Mouse (Mus musculus): ENCODE data around the gene Tmem43. TPM values are rescaled to one million over a fixed set of nuclear protein-coding genes. Genes with fewer than 3 reads are reported as not detected.
A peak's percentile ranks its signal among the peaks of the same experiment; 100 is the strongest.

The Tmem43 gene
- polyA plus RNA-seq, 1 experiment from 2014 or later, result 22.0 TPM

GRCm38 (mm10) chr6:91449472-91450225 lies 23.9 kb upstream of the Tmem43 start:
- ATAC-seq, result no peak
- no peak for TF ChIP-seq CTCF (IDR thresholded peaks at IDR 0.05; ENCODE audit: low read depth)
- H3K4me1 ChIP-seq (replicated peaks; ENCODE audit: control insufficient read depth, insufficient read depth, low read length), result no peaks in the 10 kb centered on the region
- H3K36me3 ChIP-seq (ENCODE audit: control insufficient read depth, insufficient read depth), result no peaks in the 10 kb centered on the region
- H3K9me3 ChIP-seq (ENCODE audit: control insufficient read depth), result no peaks in the 10 kb centered on the region
- H3K27ac ChIP-seq (ENCODE audit: low read depth, low read length), result no peak overlapping the region
- no peak overlapping the region for H3K9ac ChIP-seq (ENCODE audit: low read depth, low read length)
- no peak overlapping the region for H3K4me3 ChIP-seq (ENCODE audit: low read depth, low read length)
- 38% methylated on average over 3 of the region's 3 CpGs for WGBS
- no peak overlapping the region for H3K4me2 ChIP-seq (replicated peaks; ENCODE audit: low read depth)
- H3K27me3 ChIP-seq (replicated peaks; ENCODE audit: control insufficient read depth, insufficient read depth, low read length), result 0 out of 2 replicates have a peak, but pooled peaks cover 5% of the 10 kb centered on the region

- H3K36me3 ChIP-seq (ENCODE audit: control insufficient read depth, insufficient read depth), result no peaks in the 10 kb centered on the region
- no peak overlapping the region for H3K4me2 ChIP-seq (replicated peaks; ENCODE audit: low read depth)
- ATAC-seq, result no peak
- WGBS, result 57% methylated on average over 1 of the region's 1 CpGs
- no peak for TF ChIP-seq CTCF (IDR thresholded peaks at IDR 0.05; ENCODE audit: low read depth)
- H3K4me1 ChIP-seq (replicated peaks; ENCODE audit: control insufficient read depth, insufficient read depth, low read length), result no peaks in the 10 kb centered on the region
- no peak overlapping the region for H3K9ac ChIP-seq (ENCODE audit: low read depth, low read length)
- H3K4me3 ChIP-seq (ENCODE audit: low read depth, low read length), result no peak overlapping the region
- H3K27me3 ChIP-seq (replicated peaks; ENCODE audit: control insufficient read depth, insufficient read depth, low read length), result 0 out of 2 replicates have a peak, but pooled peaks cover 5% of the 10 kb centered on the region
- H3K9me3 ChIP-seq (ENCODE audit: control insufficient read depth), result no peaks in the 10 kb centered on the region
- H3K27ac ChIP-seq (ENCODE audit: low read depth, low read length), result no peak overlapping the region
Measured at GRCm38 (mm10) chr6:91452056-91452455, 21.4 kb upstream of the Tmem43 start.

- H3K4me3 ChIP-seq (ENCODE audit: low read depth, low read length), result no peak overlapping the region
- no peak overlapping the region for H3K4me2 ChIP-seq (replicated peaks; ENCODE audit: low read depth)
- no peak for TF ChIP-seq CTCF (IDR thresholded peaks at IDR 0.05; ENCODE audit: low read depth)
- 44% methylated on average over 5 of the region's 5 CpGs for WGBS
- H3K27ac ChIP-seq (ENCODE audit: low read depth, low read length), result no peak overlapping the region
- H3K9me3 ChIP-seq (ENCODE audit: control insufficient read depth), result no peaks in the 10 kb centered on the region
- H3K9ac ChIP-seq (ENCODE audit: low read depth, low read length), result no peak overlapping the region
- H3K36me3 ChIP-seq (ENCODE audit: control insufficient read depth, insufficient read depth), result no peaks in the 10 kb centered on the region
- ATAC-seq, result no peak
- no peaks in the 10 kb centered on the region for H3K4me1 ChIP-seq (replicated peaks; ENCODE audit: control insufficient read depth, insufficient read depth, low read length)
- H3K27me3 ChIP-seq (replicated peaks; ENCODE audit: control insufficient read depth, insufficient read depth, low read length), result 0 out of 2 replicates have a peak, but pooled peaks cover 5% of the 10 kb centered on the region
Measured at GRCm38 (mm10) chr6:91454546-91454945, 19.0 kb upstream of the Tmem43 start.

- WGBS, result 50% methylated on average over 1 of the region's 1 CpGs
- Histone ChIP-seq H3K4me2 (replicated peaks; ENCODE audit: low read depth) (no peak overlapping the region), H3K27me3 (replicated peaks; ENCODE audit: control insufficient read depth, insufficient read depth, low read length) (no peaks in the 10 kb centered on the region), H3K36me3 (ENCODE audit: control insufficient read depth, insufficient read depth) (peaks cover 16% of the 10 kb centered on the region), H3K9me3 (ENCODE audit: control insufficient read depth) (no peaks in the 10 kb centered on the region), H3K4me1 (replicated peaks; ENCODE audit: control insufficient read depth, insufficient read depth, low read length) (no peaks in the 10 kb centered on the region), H3K4me3 (ENCODE audit: low read depth, low read length) (no peak overlapping the region), H3K27ac (ENCODE audit: low read depth, low read length) (no peak overlapping the region; the same call in 1 of the 2 replicates), H3K9ac (ENCODE audit: low read depth, low read length) (no peak overlapping the region)
- peak; percentile 71 for TF ChIP-seq CTCF (IDR thresholded peaks at IDR 0.05; ENCODE audit: low read depth)
- peak; percentile 90 for ATAC-seq
Measured at GRCm38 (mm10) chr6:91459471-91459870, 14.0 kb upstream of the Tmem43 start.

GRCm38 (mm10) chr6:91465756-91466155 lies 7.7 kb upstream of the Tmem43 start:
- WGBS, result 66% methylated on average over 2 of the region's 2 CpGs
- H3K9ac ChIP-seq (ENCODE audit: low read depth, low read length), result no peak overlapping the region
- no peaks in the 10 kb centered on the region for H3K27me3 ChIP-seq (replicated peaks; ENCODE audit: control insufficient read depth, insufficient read depth, low read length)
- peak; percentile 77 for ATAC-seq
- no peak overlapping the region for H3K4me3 ChIP-seq (ENCODE audit: low read depth, low read length)
- peaks cover 41% of the 10 kb centered on the region for H3K36me3 ChIP-seq (ENCODE audit: control insufficient read depth, insufficient read depth)
- peak overlapping the region; percentile 51 for H3K27ac ChIP-seq (ENCODE audit: low read depth, low read length)
- no peak for TF ChIP-seq CTCF (IDR thresholded peaks at IDR 0.05; ENCODE audit: low read depth)
- no peak overlapping the region for H3K4me2 ChIP-seq (replicated peaks; ENCODE audit: low read depth)
- no peaks in the 10 kb centered on the region for H3K4me1 ChIP-seq (replicated peaks; ENCODE audit: control insufficient read depth, insufficient read depth, low read length)
- no peaks in the 10 kb centered on the region for H3K9me3 ChIP-seq (ENCODE audit: control insufficient read depth)

- ATAC-seq, result no peak
- Histone ChIP-seq H3K27ac (ENCODE audit: low read depth, low read length) (no peak overlapping the region), H3K36me3 (ENCODE audit: control insufficient read depth, insufficient read depth) (peaks cover 41% of the 10 kb centered on the region), H3K27me3 (replicated peaks; ENCODE audit: control insufficient read depth, insufficient read depth, low read length) (no peaks in the 10 kb centered on the region), H3K4me1 (replicated peaks; ENCODE audit: control insufficient read depth, insufficient read depth, low read length) (no peaks in the 10 kb centered on the region; the same call in 1 of the 2 replicates), H3K4me2 (replicated peaks; ENCODE audit: low read depth) (no peak overlapping the region), H3K9me3 (ENCODE audit: control insufficient read depth) (no peaks in the 10 kb centered on the region), H3K4me3 (ENCODE audit: low read depth, low read length) (no peak overlapping the region), H3K9ac (ENCODE audit: low read depth, low read length) (no peak overlapping the region)
- WGBS, result 87% methylated on average over 1 of the region's 1 CpGs
- TF ChIP-seq CTCF (IDR thresholded peaks at IDR 0.05; ENCODE audit: low read depth), result no peak
Measured at GRCm38 (mm10) chr6:91467106-91467505, 6.4 kb upstream of the Tmem43 start.
